In the genomic region with DNA sequence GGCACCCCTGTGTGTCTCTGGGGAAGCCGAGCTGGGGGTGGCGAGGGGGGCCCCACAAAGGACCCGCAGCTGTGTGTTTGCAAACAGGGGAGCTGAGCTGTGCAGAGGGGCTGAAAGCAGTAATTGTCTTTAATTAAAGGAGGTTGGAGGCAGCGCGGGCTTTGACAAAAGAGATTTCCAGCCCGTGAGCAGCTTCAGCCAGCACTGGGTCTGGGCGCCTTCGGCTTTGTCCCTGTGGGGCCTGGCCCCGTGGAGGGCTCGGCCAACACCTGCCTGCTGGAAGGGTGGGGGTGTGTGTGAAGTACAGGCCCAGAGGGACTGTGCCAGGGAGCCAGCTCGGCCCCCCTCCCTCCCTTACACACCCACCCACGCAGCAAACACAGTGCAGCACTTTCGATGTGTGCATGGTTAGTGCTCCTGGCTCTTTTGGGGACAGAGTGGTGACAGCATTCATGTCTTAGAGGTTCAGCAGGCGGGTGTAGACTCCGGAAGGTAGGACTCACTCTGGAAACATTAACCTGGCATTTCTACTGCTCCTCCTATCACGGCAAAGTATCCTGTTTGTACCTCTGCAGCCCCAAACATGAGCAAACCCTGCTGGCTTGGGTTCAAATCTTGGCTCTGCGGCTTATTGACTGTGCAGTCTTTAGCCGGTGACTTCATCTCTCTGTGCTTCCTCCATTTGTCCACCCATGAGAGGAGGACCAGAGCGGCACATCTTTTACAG, we compare ENCODE assay signal across 9 mouse cellular contexts.
DNase-seq lines count a peak whose midpoint lies in the region; ATAC-seq and TF ChIP-seq lines count a peak whose summit lies in the region.
"Had no signal": no experiment of that assay in that cellular context is flagged by ENCODE, and none has a peak within 500 bp of the region (broad histone marks: within the 10 kb centered on the region; RNA-seq: fewer than 3 reads in every experiment).

No protein-coding gene starts in this region.

- no peak overlapping the region for H3K4me2 ChIP-seq in embryonic facial prominence, embryonic 14.5 days (ENCODE audit: low read depth, low read length)

- peak; percentile 48 for ATAC-seq in embryonic facial prominence, embryonic 14.5 days (ENCODE audit: low read depth)

- no peak for TF ChIP-seq CTCF in layer of hippocampus, adult 2 months (conservative IDR thresholded peaks at IDR 0.05)
- no peak for TF ChIP-seq CTCF in kidney, adult 2 months (conservative IDR thresholded peaks at IDR 0.05; ENCODE audit: insufficient read depth, insufficient read length, low read depth, low read length)

- no peaks in the 10 kb centered on the region for H3K9me3 ChIP-seq in embryonic facial prominence, embryonic 14.5 days (ENCODE audit: control insufficient read depth, low read length)

- peak overlapping the region; percentile 41; the same call in 1 of the 2 replicates for H3K27ac ChIP-seq in embryonic facial prominence, embryonic 14.5 days (replicated peaks; ENCODE audit: low read depth, low read length)
- H3K27ac ChIP-seq in layer of hippocampus, adult 2 months = peak overlapping the region; percentile 65; the same call in 1 of the 2 replicates
- H3K27ac ChIP-seq in kidney, adult 2 months (ENCODE audit: insufficient read depth, low read depth, low read length) = no peak overlapping the region

- no peak overlapping the region for H3K4me3 ChIP-seq in embryonic facial prominence, embryonic 14.5 days (ENCODE audit: low read depth, low read length)
- no peak overlapping the region; the same call in 1 of the 2 replicates for H3K4me3 ChIP-seq in layer of hippocampus, adult 2 months
- no peak overlapping the region for H3K4me3 ChIP-seq in kidney, adult 2 months (ENCODE audit: insufficient read depth, low read depth, low read length)

- TF ChIP-seq POLR2A in kidney, adult 2 months (IDR thresholded peaks at IDR 0.05; ENCODE audit: low read depth, low read length) = no peak

- peaks cover 33% of the 10 kb centered on the region for H3K4me1 ChIP-seq in embryonic facial prominence, embryonic 14.5 days (ENCODE audit: control insufficient read depth, insufficient read depth, low read length)
- H3K4me1 ChIP-seq in kidney, adult 2 months (ENCODE audit: control insufficient read depth, insufficient read depth, low read length) = no peaks in the 10 kb centered on the region

- DNase-seq in layer of hippocampus, adult 11-12 months (ENCODE audit: low spot score) = peak; percentile 43
- DNase-seq in layer of hippocampus, adult 9-10 months (ENCODE audit: low spot score) = no peak
- peak; percentile 63 for DNase-seq in embryonic facial prominence, embryonic 14.5 days (ENCODE audit: low spot score)
- peak in 1 of 2 experiments; percentile 32 for DNase-seq in layer of hippocampus, adult 2 months (ENCODE audit: low spot score in 2 of 2)
- DNase-seq in retina, embryonic 14.5 days (ENCODE audit: low spot score) = peak; percentile 73
- no peak for DNase-seq in ovary, postnatal 10 days (ENCODE audit: low spot score)
- no peak for DNase-seq in cerebellum, postnatal 14 days
- no peak for DNase-seq in kidney, adult 2 months
- DNase-seq: cerebellum, adult 11 months had no signal

- 0 out of 2 replicates have a peak overlapping the region, but pooled peaks have one; percentile 39 for H3K9ac ChIP-seq in embryonic facial prominence, embryonic 14.5 days (ENCODE audit: low read depth, low read length)

- no peaks in the 10 kb centered on the region for H3K27me3 ChIP-seq in embryonic facial prominence, embryonic 14.5 days (replicated peaks; ENCODE audit: control insufficient read depth, insufficient read depth, low read length)
- no peaks in the 10 kb centered on the region for H3K27me3 ChIP-seq in kidney, adult 2 months (replicated peaks; ENCODE audit: control insufficient read depth, insufficient read depth, low read length)

- no peaks in the 10 kb centered on the region for H3K36me3 ChIP-seq in embryonic facial prominence, embryonic 14.5 days (ENCODE audit: control insufficient read depth, insufficient read depth, low read length)
- H3K36me3 ChIP-seq in kidney, adult 2 months (ENCODE audit: control insufficient read depth, insufficient read depth, low read length) = no peaks in the 10 kb centered on the region

- 24% methylated on average over 18 of the region's 19 CpGs for WGBS in embryonic facial prominence, embryonic 14.5 days
- 56% methylated on average over 19 of the region's 19 CpGs for WGBS in kidney, adult 2 months

Comparison
In these comparisons a context has a peak if more than half of its experiments do, and no peak if none do; other contexts are left out.
1. DNase-seq: peak in layer of hippocampus, adult 11-12 months (single experiment), embryonic facial prominence, embryonic 14.5 days (single experiment) and retina, embryonic 14.5 days (single experiment); none in layer of hippocampus, adult 9-10 months (single experiment), ovary, postnatal 10 days (single experiment), cerebellum, postnatal 14 days (0 of 2) and kidney, adult 2 months (single experiment).